Mouse (Mus musculus) cortical plate, adult 2 months (tissue): Measurements from ENCODE around the gene Rhox3a. TPM values are rescaled to one million over a fixed set of nuclear protein-coding genes. Genes with fewer than 3 reads are reported as not detected.
"Not testable (repeated sequence)": the region's sequence is repeated elsewhere in the genome, so short reads cannot be mapped to it uniquely, and the experiment has no call there.

Experiments
- H3K27ac ChIP-seq: fragments of 200-500 bp; 2 replicates; pipeline ENCODE4 v1.5.1; 2012; ENCODE audit warnings: low read length, control low read depth, inconsistent platforms; ENCODE audit not compliant: insufficient read depth
- H3K4me1 ChIP-seq: fragments of 200-500 bp; 2 replicates; pipeline ENCODE4 v1.6.1; 2011; ENCODE audit warnings: low read length; ENCODE audit not compliant: control insufficient read depth, insufficient read depth
- H3K4me3 ChIP-seq: fragments of 200-500 bp; 2 replicates; pipeline ENCODE4 v1.5.1; 2011; ENCODE audit warnings: mild to moderate bottlenecking, low read length, control low read depth; ENCODE audit not compliant: insufficient read depth
- CTCF ChIP-seq: fragments of 200-500 bp; IDR thresholded peaks from 2 replicates; pipeline ENCODE4 v1.5.1; 2011; ENCODE audit warnings: mild to moderate bottlenecking, control low read depth, low read length; ENCODE audit not compliant: insufficient read depth; ENCODE audit errors: extremely low read depth
- POLR2A ChIP-seq: fragments of 200-500 bp; IDR thresholded peaks from 2 replicates; pipeline ENCODE4 v1.6.1; 2011; ENCODE audit warnings: mild to moderate bottlenecking, low read length, control low read depth; ENCODE audit not compliant: insufficient read depth; ENCODE audit errors: extremely low read depth
- polyA plus RNA-seq: library from polyadenylated mRNA; depleted of rRNA; stranded (reverse); fragments of >200 nt; gene quantifications from 2 replicates; pipeline ENCODE4 v1.2.3, GENCODE M21; 2012; rRNA removed

Gene Rhox3a
- polyA plus RNA-seq, result not detected in 2 replicates

DNA sequence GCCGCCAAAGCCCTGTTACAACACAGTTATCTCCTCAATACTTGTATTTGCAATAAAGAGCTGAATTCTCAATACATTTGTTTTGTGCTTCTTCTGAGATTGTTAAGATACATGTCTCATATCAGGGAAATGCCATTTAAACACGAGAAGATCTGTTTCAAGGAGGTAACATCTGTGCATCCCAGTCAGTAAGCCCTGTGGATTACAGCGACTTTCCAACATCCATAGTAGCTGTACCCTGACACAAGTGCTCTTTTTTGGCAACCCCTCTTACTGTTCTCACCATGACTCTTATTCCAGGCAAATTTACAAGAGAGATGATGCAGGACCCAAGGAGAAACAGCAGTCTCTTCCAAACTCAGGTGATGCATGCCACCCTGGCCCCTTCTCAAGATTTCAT, at the start of gene Rhox3a:
Rhox3a (plus strand) TSS at position 301 of the 400 bp plus-strand sequence.
- not testable (repeated sequence) for H3K4me1 ChIP-seq, H3K27ac ChIP-seq, H3K4me3 ChIP-seq

DNA sequence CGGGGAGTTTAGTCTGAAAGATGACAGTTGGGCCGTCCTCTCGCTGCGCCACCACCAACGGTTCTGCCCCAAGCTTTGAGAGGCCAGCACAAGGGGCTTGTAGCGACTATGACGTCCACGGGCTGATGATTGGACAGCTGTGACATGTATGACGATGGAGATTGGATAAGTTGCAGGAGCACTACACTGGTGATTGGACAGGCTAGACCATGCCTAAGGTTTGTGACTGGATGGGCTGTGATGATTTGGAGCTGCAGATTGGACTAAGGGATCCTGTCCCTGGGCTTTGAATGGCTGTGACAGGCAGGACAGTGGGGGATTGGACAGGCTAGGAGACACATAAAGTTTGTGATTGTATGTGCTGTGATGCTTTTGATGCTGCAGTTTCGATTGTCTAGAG, 38.8 kb upstream of the Rhox3a start, which contains the start of gene Gm9:
Gm9 (minus strand) TSS at position 101 of the 400 bp plus-strand sequence.
- Histone ChIP-seq H3K27ac (no peak within 1 kb of the TSS), H3K4me3 (no peak within 1 kb of the TSS), H3K4me1 (no peaks in the 10 kb centered on the region)
- TF ChIP-seq CTCF (no peak), POLR2A (no peak)

DNA sequence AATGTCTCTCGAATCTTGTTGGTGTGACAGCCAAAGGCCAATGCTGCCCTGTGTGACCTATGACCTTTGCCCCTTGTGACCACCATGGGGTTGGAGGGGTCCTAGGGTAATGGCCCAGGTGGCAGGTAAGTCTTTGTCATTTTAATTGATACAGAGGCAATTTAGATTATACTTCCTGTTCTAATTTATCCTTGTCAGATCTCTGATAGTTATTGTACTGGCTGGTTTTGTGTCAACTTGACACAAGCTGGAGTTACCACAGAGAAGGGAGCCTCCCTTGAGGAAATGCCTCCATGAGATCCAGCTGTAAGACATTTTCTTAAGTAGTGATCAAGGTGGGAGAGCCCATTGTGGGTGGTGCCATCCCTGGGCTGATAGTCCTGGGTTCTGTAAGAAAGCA, 27.6 kb upstream of the Rhox3a start, which contains the start of gene Rhox1:
Rhox1 (minus strand) TSS at position 101 of the 400 bp plus-strand sequence.
- not testable (repeated sequence) for H3K27ac ChIP-seq, H3K4me3 ChIP-seq, H3K4me1 ChIP-seq

DNA sequence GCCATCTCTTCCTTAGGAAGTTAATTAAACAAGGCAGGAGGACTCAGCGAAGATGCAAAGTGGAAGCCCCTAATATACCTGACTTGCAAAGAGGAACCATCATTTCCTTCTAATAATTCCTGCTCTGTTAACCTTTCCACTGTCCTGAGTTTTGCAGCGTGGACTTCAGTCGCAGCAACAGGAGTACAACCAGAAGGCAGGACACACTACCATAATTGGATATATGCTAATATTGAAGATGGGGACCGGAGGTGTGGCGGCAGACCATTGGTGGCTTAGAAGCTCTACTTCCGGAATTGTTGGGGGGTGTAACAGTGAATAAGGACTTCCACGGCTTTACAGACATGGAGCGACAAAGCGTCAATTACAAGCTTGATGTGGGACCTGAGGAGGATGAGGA, 5.0 kb upstream of the Rhox3a start, which contains the start of gene Rhox2a:
Rhox2a (plus strand) TSS at position 301 of the 400 bp plus-strand sequence.
- not testable (repeated sequence) for H3K4me1 ChIP-seq, H3K27ac ChIP-seq, H3K4me3 ChIP-seq

DNA sequence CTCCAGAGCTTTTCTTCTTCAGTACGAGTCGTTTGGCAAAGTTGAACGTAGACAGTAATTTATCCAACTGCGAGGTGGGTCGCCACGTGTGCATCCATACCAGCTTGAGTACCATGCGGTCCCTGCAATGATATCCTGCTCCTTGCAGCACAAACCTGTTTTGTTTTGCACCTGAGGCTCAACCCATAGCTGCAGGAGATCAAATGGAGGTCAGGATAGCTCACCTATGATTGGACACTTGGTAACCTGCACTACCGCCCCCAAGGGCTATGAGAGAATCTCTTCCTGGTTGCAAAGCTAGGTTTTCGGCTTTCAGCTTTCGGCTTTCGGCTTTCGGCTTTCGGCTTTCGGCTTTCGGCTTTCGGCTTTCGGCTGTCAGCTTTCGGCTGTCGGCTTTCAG, 15.3 kb downstream of the Rhox3a start, which contains the start of gene Rhox4a:
Rhox4a (plus strand) TSS at position 301 of the 400 bp plus-strand sequence.
- not testable (repeated sequence) for H3K27ac ChIP-seq, H3K4me1 ChIP-seq, H3K4me3 ChIP-seq

Other genes starting within 250 kb of the Rhox3a start
- not detected in 2 replicates for gene Sowahd, start 201.1 kb upstream of the Rhox3a start, polyA plus RNA-seq
- 330 TPM in 2 replicates for gene Rpl39, start 164.5 kb upstream of the Rhox3a start, polyA plus RNA-seq
- 20.0 and 24.0 TPM in 2 replicates for gene Upf3b, start 139.6 kb upstream of the Rhox3a start, polyA plus RNA-seq
- gene Nkap, start 123.1 kb upstream of the Rhox3a start, polyA plus RNA-seq, result 4.6 and 4.8 TPM in 2 replicates
- 0.08 TPM in 1 of 2 replicates, not detected in the other for gene Akap14, start 81.1 kb upstream of the Rhox3a start, polyA plus RNA-seq
- gene Ndufa1, start 58.8 kb upstream of the Rhox3a start, polyA plus RNA-seq, result 473 and 556 TPM in 2 replicates
- 7.8 and 8.1 TPM in 2 replicates for gene Rnf113a1, start 58.7 kb upstream of the Rhox3a start, polyA plus RNA-seq
- not detected in 2 replicates for gene Gm9, start 38.9 kb upstream of the Rhox3a start, polyA plus RNA-seq
- gene Rhox1, start 27.7 kb upstream of the Rhox3a start, polyA plus RNA-seq, result not detected in 2 replicates
- gene Rhox2a, start 4.9 kb upstream of the Rhox3a start, polyA plus RNA-seq, result not detected in 2 replicates
- not detected in 2 replicates for gene Rhox4a, start 15.4 kb downstream of the Rhox3a start, polyA plus RNA-seq
- gene Rhox3a2, start 130.1 kb downstream of the Rhox3a start, polyA plus RNA-seq, result not detected in 2 replicates
- not detected in 2 replicates for gene Rhox4a2, start 140.9 kb downstream of the Rhox3a start, polyA plus RNA-seq
- not detected in 2 replicates for gene Rhox2b, start 162.1 kb downstream of the Rhox3a start, polyA plus RNA-seq
- not detected in 2 replicates for gene Rhox4b, start 182.6 kb downstream of the Rhox3a start, polyA plus RNA-seq
- not detected in 2 replicates for gene Rhox2c, start 203.8 kb downstream of the Rhox3a start, polyA plus RNA-seq
- not detected in 2 replicates for gene Rhox3c, start 208.7 kb downstream of the Rhox3a start, polyA plus RNA-seq
- gene Rhox4c, start 230.4 kb downstream of the Rhox3a start, polyA plus RNA-seq, result not detected in 2 replicates
- not detected in 2 replicates for gene Rhox2d, start 243.5 kb downstream of the Rhox3a start, polyA plus RNA-seq